Mouse (Mus musculus) neural tube, embryonic 10.5 days (tissue): ENCODE measurements around the gene Cpe.

Source experiments
- DNase-seq: peaks from one replicate; pipeline ENCODE4 v3.0.0-alpha.2; 2017; ENCODE audit warnings: low spot score; ENCODE audit errors: extremely low spot score

The Cpe gene

DNA sequence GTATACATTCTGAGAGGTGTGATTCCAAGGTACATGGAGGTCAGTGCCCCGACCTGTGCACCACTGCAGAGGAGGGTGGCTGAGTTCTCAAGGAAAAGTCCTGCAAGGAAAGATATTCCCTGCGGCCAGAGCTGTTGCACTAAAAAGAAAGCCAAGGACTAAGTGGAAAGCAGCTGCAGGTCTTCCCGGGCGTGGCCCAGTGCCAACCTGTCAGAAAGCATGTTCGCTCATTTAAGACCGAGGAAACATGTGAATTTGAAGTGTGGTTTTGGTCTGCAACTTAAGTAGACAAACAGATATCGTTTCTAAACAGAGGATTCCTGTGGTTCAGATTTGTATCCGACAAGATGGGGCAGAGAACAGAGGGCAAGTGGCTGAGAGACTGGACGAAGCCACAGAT is 117.9 kb downstream of the Cpe start:
- no peak for DNase-seq

DNA sequence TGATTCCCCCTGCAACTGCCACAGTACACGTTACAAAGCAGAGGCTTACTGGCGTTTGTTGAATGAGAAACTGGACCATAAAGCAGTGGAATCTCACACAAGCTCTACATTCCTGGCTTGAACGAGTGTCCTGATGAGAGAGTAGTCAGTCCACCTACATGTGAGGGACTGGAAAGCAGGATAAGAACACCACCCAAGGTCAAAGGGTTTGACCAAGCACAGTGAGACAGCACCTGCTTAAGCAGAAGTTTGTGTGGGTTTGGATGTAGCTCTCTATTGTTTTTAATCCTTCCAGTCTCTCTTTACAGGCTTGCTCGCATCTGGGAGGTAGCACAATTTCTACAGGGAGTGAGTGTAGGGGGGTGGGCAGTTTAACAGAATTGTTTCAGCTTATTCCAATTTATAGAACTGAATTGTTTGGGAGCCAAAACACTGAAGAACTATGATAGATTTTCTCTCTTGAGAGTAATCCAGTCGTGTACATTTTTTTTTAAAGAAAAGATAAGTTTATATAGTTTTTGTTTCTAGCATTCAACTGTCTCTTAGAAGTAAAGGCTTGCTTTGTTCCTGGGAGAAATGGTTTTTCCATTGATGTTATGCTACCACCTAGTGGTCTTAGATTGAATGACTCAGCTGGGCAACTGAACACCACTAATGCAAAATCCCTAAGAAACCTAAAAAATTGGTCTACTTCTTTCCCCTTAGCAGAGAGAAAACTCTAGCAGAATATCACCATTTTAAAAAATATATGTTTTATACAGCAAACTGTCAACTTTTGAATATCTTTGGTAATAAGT is 144.6 kb downstream of the Cpe start:
- DNase-seq = peak; percentile 19

DNA sequence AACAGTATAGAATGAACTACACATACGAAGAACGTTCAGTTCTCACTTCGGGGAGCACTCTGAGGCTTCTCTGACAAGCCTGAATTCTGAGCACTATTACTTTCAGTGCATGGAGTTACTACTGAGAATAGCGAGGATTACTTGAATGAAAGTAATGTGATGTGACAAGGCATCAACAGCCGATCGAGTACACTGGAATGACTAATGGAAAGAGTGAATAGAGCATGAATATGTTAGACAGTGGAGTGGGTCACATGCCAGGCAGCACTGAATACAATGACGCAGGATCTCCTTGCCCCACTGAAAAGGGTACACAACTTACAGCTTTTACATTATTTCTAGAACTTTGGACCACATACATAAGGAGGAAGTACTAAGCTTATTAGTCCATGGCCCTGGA is 149.4 kb downstream of the Cpe start:
- no peak for DNase-seq
